Mouse (Mus musculus): ENCODE data around the gene Misp. TPM values are rescaled to one million over a fixed set of nuclear protein-coding genes. Genes with fewer than 3 reads are reported as not detected.

The Misp gene
- polyA plus RNA-seq, 1 experiment from 2014 or later = 0.73 TPM

- no peak overlapping the region for H3K27ac ChIP-seq (ENCODE audit: low read length)
- H3K9ac ChIP-seq (ENCODE audit: low read depth, low read length) = no peak overlapping the region
- H3K4me2 ChIP-seq (ENCODE audit: low read length) = no peak overlapping the region
- H3K27me3 ChIP-seq (ENCODE audit: control insufficient read depth, insufficient read depth, low read depth, low read length) = peaks cover 6% of the 10 kb centered on the region; the same call in 1 of the 2 replicates
- peaks cover 11% of the 10 kb centered on the region for H3K4me1 ChIP-seq (ENCODE audit: control insufficient read depth, insufficient read depth, low read length)
- no peaks in the 10 kb centered on the region for H3K36me3 ChIP-seq (ENCODE audit: control insufficient read depth, insufficient read depth, low read length)
- ATAC-seq = no peak
- WGBS = 39% methylated on average over 3 of the region's 3 CpGs
- no peaks in the 10 kb centered on the region for H3K9me3 ChIP-seq (replicated peaks; ENCODE audit: control insufficient read depth, low read length, poor library complexity, severe bottlenecking)
- no peak overlapping the region for H3K4me3 ChIP-seq (ENCODE audit: low read depth, low read length)
Measured at GRCm38 (mm10) chr10:79879527-79879926, 58.7 kb downstream of the Misp start.

Small RNA genes within 50 kb of the gene (microRNA-seq; reads per million reads assigned to microRNA genes)
- gene Mir6910 = not detected

Other genes with a start within 250 kb of the Misp start
- not detected in 2 replicates for gene Theg, start 233.7 kb upstream of the Misp start, polyA plus RNA-seq (2015; fragmentation: Nextera tagmentation; extraction: Ambion mirVana)
- gene C2cd4c, start 207.0 kb upstream of the Misp start, polyA plus RNA-seq (2015; fragmentation: Nextera tagmentation; extraction: Ambion mirVana) = 0.66 and 0.95 TPM in 2 replicates
- 23.4 and 25.3 TPM in 2 replicates for gene Shc2, start 183.1 kb upstream of the Misp start, polyA plus RNA-seq (2015; fragmentation: Nextera tagmentation; extraction: Ambion mirVana)
- 0.78 and 1.0 TPM in 2 replicates for gene Odf3l2, start 175.3 kb upstream of the Misp start, polyA plus RNA-seq (2015; fragmentation: Nextera tagmentation; extraction: Ambion mirVana)
- gene Madcam1, start 156.4 kb upstream of the Misp start, polyA plus RNA-seq (2015; fragmentation: Nextera tagmentation; extraction: Ambion mirVana) = 0.69 and 0.94 TPM in 2 replicates
- gene Tpgs1, start 151.6 kb upstream of the Misp start, polyA plus RNA-seq (2015; fragmentation: Nextera tagmentation; extraction: Ambion mirVana) = 96.1 and 107 TPM in 2 replicates
- 73.1 and 81.9 TPM in 2 replicates for gene Cdc34, start 138.8 kb upstream of the Misp start, polyA plus RNA-seq (2015; fragmentation: Nextera tagmentation; extraction: Ambion mirVana)
- 1.6 and 1.8 TPM in 2 replicates for gene Gzmm, start 132.0 kb upstream of the Misp start, polyA plus RNA-seq (2015; fragmentation: Nextera tagmentation; extraction: Ambion mirVana)
- 844 and 915 TPM in 2 replicates for gene Bsg, start 116.5 kb upstream of the Misp start, polyA plus RNA-seq (2015; fragmentation: Nextera tagmentation; extraction: Ambion mirVana)
- gene Hcn2, start 104.4 kb upstream of the Misp start, polyA plus RNA-seq (2015; fragmentation: Nextera tagmentation; extraction: Ambion mirVana) = 0.87 and 0.89 TPM in 2 replicates
- gene Polrmt, start 74.4 kb upstream of the Misp start, polyA plus RNA-seq (2015; fragmentation: Nextera tagmentation; extraction: Ambion mirVana) = 45.3 and 45.9 TPM in 2 replicates
- 1.8 TPM in 2 replicates for gene Fgf22, start 65.9 kb upstream of the Misp start, polyA plus RNA-seq (2015; fragmentation: Nextera tagmentation; extraction: Ambion mirVana)
- 90.2 and 92.3 TPM in 2 replicates for gene Rnf126, start 54.0 kb upstream of the Misp start, polyA plus RNA-seq (2015; fragmentation: Nextera tagmentation; extraction: Ambion mirVana)
- gene Fstl3, start 43.7 kb upstream of the Misp start, polyA plus RNA-seq (2015; fragmentation: Nextera tagmentation; extraction: Ambion mirVana) = 2.2 and 3.5 TPM in 2 replicates
- 0.19 TPM in 2 replicates for gene Prss57, start 30.0 kb upstream of the Misp start, polyA plus RNA-seq (2015; fragmentation: Nextera tagmentation; extraction: Ambion mirVana)
- 318 and 333 TPM in 2 replicates for gene Palm, start 27.4 kb upstream of the Misp start, polyA plus RNA-seq (2015; fragmentation: Nextera tagmentation; extraction: Ambion mirVana)
- gene Ptbp1, start 33.4 kb downstream of the Misp start, polyA plus RNA-seq (2015; fragmentation: Nextera tagmentation; extraction: Ambion mirVana) = 58.8 and 65.1 TPM in 2 replicates
- 12.5 and 12.7 TPM in 2 replicates for gene Prtn3, start 53.5 kb downstream of the Misp start, polyA plus RNA-seq (2015; fragmentation: Nextera tagmentation; extraction: Ambion mirVana)
- 471 and 472 TPM in 2 replicates for gene Plppr3, start 53.6 kb downstream of the Misp start, polyA plus RNA-seq (2015; fragmentation: Nextera tagmentation; extraction: Ambion mirVana)
- not detected in 2 replicates for gene Elane, start 65.3 kb downstream of the Misp start, polyA plus RNA-seq (2015; fragmentation: Nextera tagmentation; extraction: Ambion mirVana)
- 0.20 TPM in 1 of 2 replicates, not detected in the other for gene Cfd, start 69.9 kb downstream of the Misp start, polyA plus RNA-seq (2015; fragmentation: Nextera tagmentation; extraction: Ambion mirVana)
- gene Med16, start 87.9 kb downstream of the Misp start, polyA plus RNA-seq (2015; fragmentation: Nextera tagmentation; extraction: Ambion mirVana) = 55.4 and 56.6 TPM in 2 replicates
- gene Gm26602, start 89.9 kb downstream of the Misp start, polyA plus RNA-seq (2015; fragmentation: Nextera tagmentation; extraction: Ambion mirVana) = 2.6 and 13.4 TPM in 2 replicates
- 3.5 and 3.8 TPM in 2 replicates for gene Kiss1r, start 96.0 kb downstream of the Misp start, polyA plus RNA-seq (2015; fragmentation: Nextera tagmentation; extraction: Ambion mirVana)
- 273 and 293 TPM in 2 replicates for gene R3hdm4, start 100.2 kb downstream of the Misp start, polyA plus RNA-seq (2015; fragmentation: Nextera tagmentation; extraction: Ambion mirVana)
- gene Arid3a, start 106.1 kb downstream of the Misp start, polyA plus RNA-seq (2015; fragmentation: Nextera tagmentation; extraction: Ambion mirVana) = 1.7 and 2.2 TPM in 2 replicates
- 79.5 and 89.4 TPM in 2 replicates for gene Wdr18, start 139.2 kb downstream of the Misp start, polyA plus RNA-seq (2015; fragmentation: Nextera tagmentation; extraction: Ambion mirVana)
- 0.20 and 0.28 TPM in 2 replicates for gene Grin3b, start 149.7 kb downstream of the Misp start, polyA plus RNA-seq (2015; fragmentation: Nextera tagmentation; extraction: Ambion mirVana)
- gene Tmem259, start 163.3 kb downstream of the Misp start, polyA plus RNA-seq (2015; fragmentation: Nextera tagmentation; extraction: Ambion mirVana) = 15.3 and 16.2 TPM in 2 replicates
- 25.7 and 26.2 TPM in 2 replicates for gene Cnn2, start 167.6 kb downstream of the Misp start, polyA plus RNA-seq (2015; fragmentation: Nextera tagmentation; extraction: Ambion mirVana)
- gene Abca7, start 175.5 kb downstream of the Misp start, polyA plus RNA-seq (2015; fragmentation: Nextera tagmentation; extraction: Ambion mirVana) = 4.1 and 4.8 TPM in 2 replicates
- gene Arhgap45, start 195.7 kb downstream of the Misp start, polyA plus RNA-seq (2015; fragmentation: Nextera tagmentation; extraction: Ambion mirVana) = 1.2 TPM in 2 replicates
- 124 and 131 TPM in 2 replicates for gene Polr2e, start 218.8 kb downstream of the Misp start, polyA plus RNA-seq (2015; fragmentation: Nextera tagmentation; extraction: Ambion mirVana)
- gene Gpx4, start 226.2 kb downstream of the Misp start, polyA plus RNA-seq (2015; fragmentation: Nextera tagmentation; extraction: Ambion mirVana) = 509 and 552 TPM in 2 replicates